Mouse (Mus musculus) CH12.LX (cell line): ENCODE measurements around the gene Ndufv1. TPM values are rescaled to one million over a fixed set of nuclear protein-coding genes. Genes with fewer than 3 reads are reported as not detected.

Experiments used
- DNase-seq: peaks from one replicate; pipeline ENCODE4 v3.0.0-alpha.2; 2013; ENCODE audit errors: extremely low read depth
- H3K27ac ChIP-seq: 2 replicates; pipeline ENCODE4 v1.5.1; 2012; ENCODE audit warnings: low read depth, mild to moderate bottlenecking, control low read depth, moderate library complexity; ENCODE audit not compliant: insufficient read depth
- H3K27me3 ChIP-seq: replicated peaks from 2 replicates; pipeline ENCODE3; 2012; ENCODE audit warnings: inconsistent platforms
- H3K36me3 ChIP-seq, 2 experiments: replicated peaks in 1 of 2; 2 replicates each; pipeline versions ENCODE3 to v1.6.1; 2012; ENCODE audit warnings: inconsistent platforms in 1 of 2, low read length in 1 of 2, mild to moderate bottlenecking in 1 of 2, mixed read lengths in 1 of 2, moderate library complexity in 1 of 2; ENCODE audit not compliant: control insufficient read depth in 1 of 2, insufficient read depth in 1 of 2
- H3K4me1 ChIP-seq, 2 experiments: 2 replicates each; pipeline ENCODE4 v1.6.1; 2012; ENCODE audit warnings: inconsistent platforms in 1 of 2, moderate library complexity in 1 of 2; ENCODE audit not compliant: insufficient read depth in 2 of 2, control insufficient read depth in 1 of 2
- H3K4me2 ChIP-seq: 2 replicates; pipeline ENCODE4 v1.6.1; 2012; ENCODE audit warnings: low read depth, mild to moderate bottlenecking, control low read depth; ENCODE audit not compliant: poor library complexity, insufficient read depth, severe bottlenecking
- H3K4me3 ChIP-seq, 3 experiments: fragments of 150-350 bp in 1 of 3; sonication (generic) in 1 of 3; replicated peaks in 1 of 3; 2 replicates each; pipeline versions ENCODE3 to v1.5.1; 2011 to 2012; ENCODE audit warnings: low read depth in 2 of 3, low read length in 2 of 3, mild to moderate bottlenecking in 2 of 3, moderate library complexity in 2 of 3, control low read depth in 1 of 3, improper control_type of control experiment in 1 of 3, inconsistent platforms in 1 of 3, mixed read lengths in 1 of 3; ENCODE audit not compliant: poor library complexity in 1 of 3
- H3K79me2 ChIP-seq: replicated peaks from 2 replicates; pipeline ENCODE4 v1.6.1; 2012; ENCODE audit warnings: mild to moderate bottlenecking, moderate library complexity; ENCODE audit not compliant: control insufficient read depth, poor library complexity, insufficient read depth, severe bottlenecking; ENCODE audit errors: extremely low read depth
- H3K9ac ChIP-seq: 2 replicates; pipeline ENCODE4 v1.6.1; 2012; ENCODE audit warnings: low read depth, mild to moderate bottlenecking, control low read depth, moderate library complexity; ENCODE audit not compliant: insufficient read depth
- H3K9me3 ChIP-seq: replicated peaks from 2 replicates; pipeline ENCODE3; 2012; ENCODE audit warnings: low read length, inconsistent platforms, mixed read lengths
- BHLHE40 ChIP-seq: IDR thresholded peaks from 2 replicates; pipeline ENCODE4 v1.6.1; 2011; ENCODE audit warnings: mild to moderate bottlenecking, low read depth, low read length, improper control_type of control experiment
- CHD2 ChIP-seq: IDR thresholded peaks from 2 replicates; pipeline ENCODE4 v1.6.1; 2011; ENCODE audit warnings: low read length, improper control_type of control experiment
- ELF1 ChIP-seq: IDR thresholded peaks from 2 replicates; pipeline ENCODE4 v1.6.1; 2014; ENCODE audit warnings: low read depth, mild to moderate bottlenecking, inconsistent platforms, low read length, improper control_type of control experiment
- GABPA ChIP-seq: IDR thresholded peaks from 2 replicates; pipeline ENCODE4 v1.6.1; 2012; ENCODE audit warnings: low read depth, low read length, improper control_type of control experiment, inconsistent platforms; ENCODE audit not compliant: insufficient replicate concordance
- JUND ChIP-seq: conservative IDR thresholded peaks from 2 replicates; pipeline ENCODE4 v1.6.1; 2011; ENCODE audit warnings: low read depth, low read length, improper control_type of control experiment
- MAFK ChIP-seq: IDR thresholded peaks from 2 replicates; pipeline ENCODE4 v1.6.1; 2011; ENCODE audit warnings: low read length, improper control_type of control experiment; ENCODE audit not compliant: insufficient replicate concordance
- MXI1 ChIP-seq: IDR thresholded peaks from 2 replicates; pipeline ENCODE4 v1.6.1; 2011; ENCODE audit warnings: mild to moderate bottlenecking, low read depth, low read length, improper control_type of control experiment
- NELFE ChIP-seq: IDR thresholded peaks from 2 replicates; pipeline ENCODE4 v1.6.1; 2011; ENCODE audit warnings: low read depth, low read length, improper control_type of control experiment
- NRF1 ChIP-seq: IDR thresholded peaks from 2 replicates; pipeline ENCODE4 v1.6.1; 2014; ENCODE audit warnings: low read depth, mild to moderate bottlenecking, inconsistent platforms, low read length, improper control_type of control experiment, moderate library complexity
- POLR2A ChIP-seq: IDR thresholded peaks from 2 replicates; pipeline ENCODE4 v1.6.1; 2011; ENCODE audit warnings: low read depth, mild to moderate bottlenecking, improper control_type of control experiment, low read length
- RAD21 ChIP-seq: IDR thresholded peaks from 2 replicates; pipeline ENCODE4 v1.6.1; 2011; ENCODE audit warnings: low read depth, mild to moderate bottlenecking, low read length, improper control_type of control experiment, moderate library complexity
- RCOR1 ChIP-seq: conservative IDR thresholded peaks from 2 replicates; pipeline ENCODE4 v1.6.1; 2012; ENCODE audit warnings: low read depth, mild to moderate bottlenecking, inconsistent platforms, low read length, improper control_type of control experiment
- ZC3H11A ChIP-seq: IDR thresholded peaks from 2 replicates; pipeline ENCODE4 v1.6.1; 2012; ENCODE audit warnings: low read depth, mild to moderate bottlenecking, inconsistent platforms, low read length, improper control_type of control experiment
- ZMIZ1 ChIP-seq: IDR thresholded peaks from 2 replicates; pipeline ENCODE4 v1.6.1; 2012; ENCODE audit warnings: low read depth, mild to moderate bottlenecking, inconsistent platforms, low read length, improper control_type of control experiment
- ZNF384 ChIP-seq: IDR thresholded peaks from 2 replicates; pipeline ENCODE4 v1.6.1; 2012; ENCODE audit warnings: low read depth, low read length, improper control_type of control experiment, inconsistent platforms
- dilution Hi-C: fragments of 300-500 bp; cut with MboI; formaldehyde crosslinking; loops from 2 replicates; pipeline ENCODE4 v1.14.3; 2020; ENCODE audit warnings: low sequenced_read_pairs; ENCODE audit not compliant: extremely low pct_unique_long_range_greater_than_20kb, extremely low pct_ligation_motif_present
- in situ Hi-C: fragments of 300-500 bp; cut with MboI; formaldehyde crosslinking; loops from 3 replicates; pipeline ENCODE4 v1.14.3; 2019; ENCODE audit warnings: low sequenced_read_pairs, low pct_ligation_motif_present, low pct_unique_long_range_greater_than_20kb, mixed read lengths
- polyA plus RNA-seq: library from polyadenylated mRNA; unstranded; fragments of >175 nt; gene quantifications from 2 replicates; pipeline ENCODE4 v1.2.1, GENCODE M21; 2012; ENCODE audit warnings: low read depth; ENCODE audit not compliant: insufficient read length
- total RNA-seq, 2 experiments: library from RNA; depleted of rRNA; stranded (reverse); fragments of 300-350 nt in 1 of 2; fragments of >200 nt in 1 of 2; gene quantifications; 2 replicates each; pipeline ENCODE4 v1.2.3; 2012 to 2014

The Ndufv1 gene
- total and polyA plus RNA-seq, 3 experiments = 119 to 183 (median 133) TPM

DNA sequence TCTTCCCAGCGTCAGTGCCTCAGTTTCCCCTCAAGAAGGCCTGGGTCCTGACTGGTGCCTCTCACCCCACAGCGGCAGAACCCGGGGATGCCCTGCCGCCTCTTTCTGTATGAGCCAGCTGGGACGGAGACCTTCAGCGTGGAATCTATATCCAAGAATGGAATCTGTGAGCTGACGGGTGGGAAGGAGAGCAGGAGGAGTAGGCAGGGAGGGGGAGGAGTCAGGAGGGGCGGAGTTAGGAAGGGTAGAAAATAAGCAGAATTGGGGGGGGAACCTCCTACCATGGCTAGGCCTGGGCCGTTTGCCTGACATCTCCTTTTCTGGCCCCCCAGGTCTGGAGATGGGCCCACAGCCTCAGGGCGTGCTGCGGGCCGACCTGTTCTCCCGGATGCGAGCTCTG lies 24.5 kb downstream of the Ndufv1 start:
- dilution Hi-C loops = no loop called here
- Histone ChIP-seq H3K4me3 (no peak overlapping the region), H3K27me3 (peaks cover 40% of the 10 kb centered on the region)
- TF ChIP-seq CHD2 = no peak
- TF ChIP-seq NRF1 = no peak
- no peak for TF ChIP-seq MXI1
- no peak for TF ChIP-seq MAFK
- no peak for TF ChIP-seq RCOR1
- TF ChIP-seq NELFE = no peak
- TF ChIP-seq GABPA = no peak
- no peak for TF ChIP-seq POLR2A
- TF ChIP-seq ZC3H11A = no peak
- TF ChIP-seq JUND = no peak
- TF ChIP-seq ELF1 = no peak
- TF ChIP-seq, all 38 proteins: peak for 0
- no peak overlapping the region for H3K9ac ChIP-seq
- peaks cover 0 to 12% of the 10 kb centered on the region in 2 experiments; a peak in 2 of 4 replicates for H3K4me1 ChIP-seq
- no peak overlapping the region for H3K4me2 ChIP-seq
- in situ Hi-C loops = no loop called here
- DNase-seq = no peak
- H3K27ac ChIP-seq = no peak overlapping the region
- H3K36me3 ChIP-seq = no peaks in the 10 kb centered on the region
- H3K79me2 ChIP-seq = no peaks in the 10 kb centered on the region
- peaks cover 7% of the 10 kb centered on the region for H3K9me3 ChIP-seq

- Histone ChIP-seq H3K9ac (no peak within 1 kb of the TSS), H3K27ac (no peak within 1 kb of the TSS), H3K36me3 (no peaks in the 10 kb centered on the region), H3K4me3 (no peak within 1 kb of the TSS), H3K27me3 (peaks cover 38% of the 10 kb centered on the region), H3K4me2 (no peak within 1 kb of the TSS), H3K9me3 (peaks cover 7% of the 10 kb centered on the region), H3K4me1 (peaks cover 0 to 12% of the 10 kb centered on the region in 2 experiments; a peak in 2 of 4 replicates), H3K79me2 (no peaks in the 10 kb centered on the region)
- TF ChIP-seq BHLHE40 = no peak
- no peak for TF ChIP-seq ZMIZ1
- 0 out of 2 replicates have a peak, but pooled peaks have one; percentile 21 for TF ChIP-seq POLR2A
- no peak for TF ChIP-seq NRF1
- TF ChIP-seq RAD21 = no peak
- dilution Hi-C loops (no loop called here), in situ Hi-C loops (no loop called here)
- DNase-seq = no peak
Measured at GRCm38 (mm10) chr19:3986334-3986733, 26.3 kb downstream of the Ndufv1 start, which contains the start of gene Acy3. Gene Acy3, plus strand, starts transcription at chr19:3986570.

- H3K36me3 ChIP-seq = no peaks in the 10 kb centered on the region
- no peak overlapping the region for H3K27ac ChIP-seq
- no peak for TF ChIP-seq ZNF384
- no peak overlapping the region for H3K4me2 ChIP-seq
- H3K4me3 ChIP-seq = no peak overlapping the region
- peaks cover 37% of the 10 kb centered on the region for H3K27me3 ChIP-seq
- in situ Hi-C loops (no loop called here), dilution Hi-C loops (no loop called here)
- no peaks in the 10 kb centered on the region for H3K79me2 ChIP-seq
- DNase-seq = no peak
- no peak overlapping the region for H3K9ac ChIP-seq
- H3K4me1 ChIP-seq = peaks cover 0 to 15% of the 10 kb centered on the region in 2 experiments; a peak in 2 of 4 replicates
- H3K9me3 ChIP-seq = peaks cover 7% of the 10 kb centered on the region
Measured at GRCm38 (mm10) chr19:3985261-3985681, 27.3 kb downstream of the Ndufv1 start.
